Mouse (Mus musculus): ENCODE data around the gene Gm10563.

The Gm10563 gene

DNA sequence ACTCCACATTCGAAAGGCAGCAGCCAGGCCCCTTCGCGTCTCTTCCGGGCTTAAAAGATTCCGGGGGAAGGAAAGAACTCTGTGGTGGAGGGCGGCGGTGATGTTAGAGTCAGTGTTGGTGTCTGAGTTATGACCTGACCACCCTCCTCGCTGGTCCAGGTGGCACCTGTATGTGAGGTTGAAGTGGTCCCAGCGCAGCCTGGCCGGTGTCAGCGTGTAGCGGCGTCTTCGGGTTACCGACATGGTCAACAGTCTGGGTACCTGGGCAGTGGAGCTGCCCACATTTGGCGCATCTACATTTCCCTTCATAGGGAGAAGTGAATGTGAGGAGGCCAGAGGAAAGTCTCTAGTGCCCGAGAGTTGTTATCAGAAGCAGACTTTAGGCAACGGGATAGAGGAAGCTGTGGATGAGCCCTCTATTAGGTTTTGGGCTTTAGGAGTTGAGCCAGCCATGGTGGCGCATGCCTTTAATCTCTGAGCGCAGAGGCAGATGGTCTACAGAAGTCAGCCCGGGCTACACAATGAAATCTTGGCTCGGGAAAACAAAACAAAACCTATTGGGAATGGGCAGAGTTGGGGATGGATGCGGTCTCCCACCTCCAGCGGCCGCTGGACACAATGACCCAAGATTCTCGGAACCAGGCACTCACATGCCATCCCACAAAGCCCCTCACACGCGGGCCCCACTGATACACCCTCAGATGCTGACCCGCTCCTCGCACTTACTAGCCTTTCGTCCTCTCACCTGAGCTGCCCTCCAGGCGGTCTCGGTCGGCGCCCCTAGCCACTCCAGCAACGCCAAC, 7.3 kb upstream of the Gm10563 start:
- DNase-seq (ENCODE audit: low spot score), result no peak

DNA sequence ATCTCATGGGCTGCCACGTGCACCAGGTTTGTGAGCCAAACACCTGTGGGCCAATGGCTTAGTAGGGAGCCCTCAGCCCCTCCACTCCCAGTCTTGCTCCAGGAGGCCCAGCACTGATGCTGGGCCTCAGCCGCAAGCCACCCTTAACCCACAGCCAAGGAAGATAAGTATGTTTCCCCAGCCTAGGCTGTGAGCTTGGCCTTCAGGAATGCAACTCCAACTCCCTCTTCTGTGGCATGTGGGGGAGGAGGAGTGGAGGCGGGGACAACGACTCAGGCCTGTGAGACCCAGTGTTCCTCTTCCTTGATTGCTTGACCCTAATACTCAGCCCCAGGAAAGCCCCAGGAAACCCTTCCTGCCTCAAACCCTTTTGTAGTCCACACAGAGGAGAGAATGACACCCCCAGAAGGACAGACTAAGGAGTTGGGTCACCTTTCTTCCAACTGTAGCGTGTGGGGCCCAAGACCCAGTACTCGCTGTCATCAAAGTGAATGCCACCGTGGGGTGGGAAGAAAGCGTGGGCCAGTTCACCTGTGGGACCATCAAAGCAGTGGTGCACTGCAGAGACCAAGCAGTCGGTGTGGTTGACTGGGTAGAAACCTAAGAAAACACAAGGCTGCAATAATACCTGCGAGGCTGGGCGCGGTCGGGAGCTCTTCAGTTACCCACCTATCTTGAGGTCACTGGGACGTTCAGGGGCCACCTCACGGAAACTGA, 6.5 kb upstream of the Gm10563 start:
- no peak for DNase-seq (ENCODE audit: low spot score)

DNA sequence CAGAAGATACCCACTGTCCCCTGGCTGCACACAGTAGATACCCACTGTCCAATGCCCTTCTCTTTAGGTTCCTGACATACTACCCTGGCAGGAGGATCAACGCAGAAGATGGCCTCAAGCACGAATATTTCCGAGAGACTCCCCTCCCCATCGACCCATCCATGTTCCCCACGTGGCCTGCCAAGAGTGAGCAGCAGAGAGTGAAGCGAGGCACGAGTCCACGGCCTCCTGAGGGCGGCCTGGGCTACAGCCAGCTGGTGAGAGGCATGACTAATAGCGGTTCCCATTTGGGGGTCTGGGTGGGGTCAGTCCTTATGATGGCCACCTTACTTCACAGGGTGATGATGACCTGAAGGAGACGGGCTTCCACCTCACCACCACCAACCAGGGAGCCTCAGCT, 4.1 kb upstream of the Gm10563 start:
- DNase-seq (ENCODE audit: low spot score), result no peak

DNA sequence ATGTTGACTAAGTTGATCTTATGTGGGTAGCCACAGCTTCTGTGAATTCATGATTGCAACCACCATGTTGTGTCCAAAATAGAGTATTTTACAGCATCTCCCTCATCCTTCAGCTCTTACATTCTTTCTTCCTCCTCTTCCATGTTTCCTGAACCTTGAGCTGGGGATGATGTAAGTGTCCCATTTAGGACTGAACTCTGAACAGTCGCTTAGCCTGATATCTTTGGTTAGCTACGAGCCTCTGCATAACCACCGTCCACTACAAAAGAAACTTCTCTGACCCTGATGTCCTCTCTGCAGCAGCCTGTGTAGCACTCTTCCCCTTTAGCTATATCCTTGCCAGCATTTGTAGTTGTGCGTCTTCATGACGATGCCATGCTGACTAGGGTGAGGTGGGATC, 513 bp upstream of the Gm10563 start:
- no peak for DNase-seq (ENCODE audit: low spot score)

DNA sequence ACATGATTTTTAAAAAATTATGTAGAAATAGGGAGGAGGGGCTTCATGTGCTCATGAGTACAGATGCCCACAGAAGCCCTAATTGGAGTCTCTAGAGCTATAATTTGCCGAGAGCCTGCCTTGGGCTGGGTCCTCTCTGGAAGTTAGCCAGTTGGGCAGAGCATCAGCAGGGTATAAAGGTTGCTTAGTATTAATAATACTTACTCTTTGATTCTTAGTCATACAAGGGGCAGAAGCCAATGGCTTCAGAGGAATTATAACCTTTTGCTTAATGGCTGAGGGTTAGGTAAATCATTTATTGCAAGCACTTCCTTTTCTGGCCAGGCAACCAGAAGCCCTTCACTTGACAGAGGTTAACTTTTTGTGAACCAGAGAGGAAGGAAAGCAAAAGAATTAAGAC, 1.7 kb downstream of the Gm10563 start:
- no peak for DNase-seq (ENCODE audit: low spot score)

DNA sequence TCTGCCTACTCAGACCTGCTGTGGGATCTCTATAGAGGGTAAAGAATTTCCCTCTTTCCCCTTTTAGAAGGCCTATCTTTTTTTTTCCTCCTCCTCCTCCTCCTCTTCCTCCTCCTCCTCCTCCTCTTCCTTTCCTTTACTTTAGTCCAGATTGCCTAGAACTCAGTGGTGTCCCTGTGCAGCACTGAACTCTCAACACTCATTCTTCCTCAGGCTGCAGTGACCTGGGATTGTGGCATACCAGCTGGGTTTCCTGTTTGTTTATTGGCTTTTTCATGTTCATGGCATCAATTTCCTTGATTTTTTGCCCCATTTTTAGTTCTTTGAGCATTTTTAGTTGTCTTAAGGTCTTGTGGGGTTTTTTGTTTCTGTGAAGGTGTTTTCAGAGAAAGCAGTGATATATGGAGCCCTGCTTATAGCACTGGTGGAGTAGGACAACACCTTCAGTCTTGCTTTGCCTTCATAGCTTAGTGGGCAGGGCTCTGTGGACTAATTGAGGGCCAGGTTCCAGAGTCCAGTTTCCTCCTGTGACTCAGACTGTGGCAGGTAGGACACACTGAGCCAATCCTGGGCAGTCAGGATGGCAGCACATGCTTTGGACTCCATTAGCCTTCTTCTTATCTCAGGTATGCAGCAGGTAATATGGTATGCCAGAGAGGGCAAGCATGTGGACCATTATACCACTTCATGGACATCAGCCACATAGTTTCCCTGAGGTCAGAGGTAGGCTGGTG, 9.3 kb downstream of the Gm10563 start:
- DNase-seq (ENCODE audit: low spot score), result no peak

GRCm38 (mm10) chr4:155630267-155630666, 14.9 kb downstream of the Gm10563 start:
- DNase-seq (ENCODE audit: low spot score), result no peak

DNA sequence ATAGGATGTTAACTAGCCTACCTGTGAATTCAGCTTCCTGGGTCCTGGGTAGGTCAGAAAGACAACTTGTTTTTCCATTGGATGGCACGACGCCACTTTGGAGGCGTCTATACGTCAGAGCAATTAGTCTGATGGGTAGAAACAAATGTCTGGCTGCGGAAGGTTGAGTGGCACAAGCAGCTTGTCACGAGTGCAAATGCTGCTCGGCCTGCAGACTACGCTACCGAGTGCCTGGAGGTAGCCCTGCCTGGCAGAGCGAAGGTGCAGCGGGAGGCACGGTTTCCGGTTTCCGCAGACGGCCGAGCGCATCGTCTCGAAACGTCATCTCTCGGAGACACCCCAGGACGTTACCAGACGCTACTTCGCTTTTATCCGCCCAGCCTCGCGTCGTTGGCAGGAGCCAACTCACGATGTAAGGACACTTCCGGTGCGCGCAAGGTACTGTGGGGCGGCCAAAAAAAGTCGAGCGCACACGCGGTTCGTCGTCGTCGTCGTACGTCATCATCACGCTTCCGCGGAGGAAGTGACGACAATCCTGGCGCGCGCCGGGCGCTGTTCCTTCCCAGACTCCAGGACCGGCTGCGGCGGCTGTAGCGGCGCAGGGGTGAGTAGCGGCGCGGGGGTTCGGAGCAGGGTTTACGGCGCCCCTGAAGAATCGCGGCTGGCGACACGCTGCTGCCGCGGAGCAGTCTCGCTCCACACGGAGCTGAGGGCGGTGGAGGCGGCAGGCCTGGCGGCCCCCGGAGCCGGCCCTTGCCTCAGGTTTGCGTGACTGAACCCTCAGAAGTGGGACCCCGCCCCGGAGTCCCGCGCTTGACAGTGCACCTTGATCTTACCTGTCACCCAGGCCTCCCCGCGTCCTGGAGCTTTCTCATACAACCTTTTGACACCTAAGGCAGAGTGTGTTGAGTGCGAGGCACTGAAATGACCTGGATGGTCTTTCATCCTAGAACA, 20.6 kb downstream of the Gm10563 start, which contains the start of gene Cdk11b:
Gene Cdk11b (plus strand): TSS at position 517 of the 954 bp plus-strand sequence.
- peak; percentile 91 for DNase-seq (ENCODE audit: low spot score)

DNA sequence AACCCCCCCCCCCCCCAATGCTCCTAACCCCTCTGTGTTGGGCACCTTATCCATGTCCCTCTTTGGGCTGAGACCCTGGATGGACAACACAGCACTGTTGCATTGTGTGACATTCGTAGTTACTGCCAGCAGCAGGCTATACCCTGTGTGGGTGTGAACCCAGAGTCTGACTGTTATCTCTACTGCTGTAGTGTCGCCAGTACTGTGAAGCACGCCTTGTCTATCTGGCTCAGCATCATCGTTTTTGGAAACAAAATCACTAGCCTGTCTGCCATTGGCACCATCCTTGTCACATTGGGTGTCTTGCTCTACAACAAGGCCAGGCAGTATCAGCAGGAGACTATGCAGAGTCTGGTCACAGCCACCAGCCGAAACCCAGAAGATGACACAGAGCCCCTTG, 26.9 kb downstream of the Gm10563 start:
- DNase-seq (ENCODE audit: low spot score), result no peak

- no peak for DNase-seq (ENCODE audit: low spot score)
Measured at GRCm38 (mm10) chr4:155613264-155613663, 31.9 kb downstream of the Gm10563 start.

DNA sequence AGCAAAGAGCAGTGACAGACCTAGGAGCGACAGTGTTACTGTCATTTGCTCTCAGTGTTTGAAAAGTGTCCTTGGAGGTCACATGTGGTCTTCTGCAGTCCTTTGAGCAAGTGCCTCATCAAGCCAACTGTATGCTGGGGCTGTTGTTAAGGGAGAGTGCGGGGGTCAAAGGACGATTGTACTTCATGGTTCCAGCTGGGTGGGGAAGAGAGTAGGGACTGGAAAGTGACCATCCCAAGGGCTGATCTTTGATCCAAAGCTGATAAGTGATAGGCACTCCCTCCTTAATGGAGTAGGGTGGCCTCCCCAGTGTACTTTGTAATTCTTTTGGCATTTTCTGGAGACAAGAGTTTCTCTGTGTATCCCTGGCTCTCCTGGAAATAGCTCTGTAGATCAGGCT, 33.3 kb downstream of the Gm10563 start:
- DNase-seq (ENCODE audit: low spot score), result no peak

DNA sequence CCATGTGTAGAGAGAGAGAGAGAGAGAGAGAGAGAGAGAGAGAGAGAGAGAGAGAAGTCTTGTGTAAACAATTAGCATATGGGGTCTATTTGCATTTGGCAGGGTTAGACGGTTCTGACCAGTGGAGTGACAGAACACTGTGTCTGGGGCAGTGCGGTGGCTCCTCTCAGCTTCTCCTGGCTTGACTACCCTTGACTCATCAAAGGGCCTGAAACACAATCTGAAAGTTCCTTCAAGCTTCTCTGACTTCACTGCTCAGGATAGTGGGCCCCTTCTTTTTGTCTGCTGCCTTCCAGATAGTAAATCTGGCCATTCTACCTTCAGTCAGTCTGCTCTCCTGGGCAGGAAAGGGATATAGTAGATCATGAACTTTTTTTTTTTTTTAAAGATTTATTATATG, 38.4 kb downstream of the Gm10563 start:
- DNase-seq (ENCODE audit: low spot score), result no peak

- no peak for DNase-seq (ENCODE audit: low spot score)
Measured at GRCm38 (mm10) chr4:155605132-155605531, 40.1 kb downstream of the Gm10563 start.

GRCm38 (mm10) chr4:155603801-155604200, 41.4 kb downstream of the Gm10563 start:
- DNase-seq (ENCODE audit: low spot score), result no peak

GRCm38 (mm10) chr4:155602753-155603152, 42.5 kb downstream of the Gm10563 start:
- no peak for DNase-seq (ENCODE audit: low spot score)

DNA sequence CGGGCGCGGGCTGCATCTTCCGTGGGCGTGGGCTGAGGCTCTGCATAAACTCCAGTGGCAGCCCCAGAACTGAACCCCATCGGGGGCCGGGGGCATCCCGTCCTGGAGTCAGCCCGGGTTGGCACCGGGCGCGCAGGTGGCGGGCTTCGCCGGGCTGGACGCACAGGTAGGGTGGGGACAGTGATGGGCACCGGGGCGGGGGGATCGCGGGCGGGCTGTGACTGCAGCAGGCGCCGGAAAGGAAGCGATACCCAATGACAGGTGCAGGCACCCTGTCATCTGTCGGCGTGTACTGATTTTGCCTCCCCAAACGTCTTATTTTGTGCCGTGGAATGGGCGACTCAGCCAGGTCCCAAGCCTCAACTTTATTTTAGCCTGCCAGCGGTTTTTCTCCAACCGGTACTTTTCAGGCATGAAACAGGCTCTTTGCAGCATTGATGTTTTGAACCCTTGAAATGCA, 43.2 kb downstream of the Gm10563 start:
- DNase-seq (ENCODE audit: low spot score), result no peak

DNA sequence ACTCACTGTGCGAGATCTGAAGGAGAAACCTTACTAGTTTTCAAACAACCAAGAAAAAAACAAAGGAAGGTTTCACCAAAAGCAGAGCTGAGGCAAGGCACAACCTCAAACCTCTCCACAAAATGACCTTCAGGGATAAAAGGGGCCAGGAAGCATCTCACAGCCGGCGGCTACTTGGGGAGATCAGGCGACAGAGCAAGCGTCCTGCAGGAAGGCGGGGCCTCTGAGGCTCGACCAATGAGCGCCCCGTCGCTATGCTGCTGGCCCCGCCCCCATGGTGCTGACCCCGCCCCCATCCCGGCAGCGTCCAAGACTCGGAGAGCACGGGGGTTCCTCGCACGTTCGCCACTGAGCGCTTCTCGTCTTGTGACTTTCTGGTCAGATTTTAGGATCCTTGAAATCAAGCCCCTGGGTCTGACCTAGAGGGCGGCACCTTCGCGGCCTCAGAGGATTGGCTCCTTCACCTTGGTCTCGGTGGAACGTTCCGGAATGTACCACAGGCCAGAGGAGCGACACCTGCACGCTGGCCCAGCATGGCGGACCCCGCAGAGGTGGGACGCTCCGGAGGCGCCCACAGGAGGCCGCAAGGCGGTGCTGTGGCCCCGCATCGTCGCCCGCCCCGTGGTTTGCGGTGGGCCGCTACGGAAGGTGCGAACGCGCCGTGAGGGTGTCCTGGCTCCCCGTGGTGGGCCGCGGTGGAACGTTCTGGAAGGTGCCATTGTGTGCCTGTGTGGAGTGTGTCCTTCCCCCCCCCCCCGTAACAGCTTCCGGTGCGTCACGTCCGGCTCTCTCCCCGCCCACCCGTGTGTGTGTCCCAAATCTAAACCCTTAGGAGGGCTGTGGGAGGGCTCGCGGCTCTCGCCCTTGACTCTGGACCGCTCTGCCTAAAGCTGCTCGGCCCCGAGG, 43.9 kb downstream of the Gm10563 start, which contains the start of gene Slc35e2:
Gene Slc35e2 (plus strand): TSS at position 326 of the 906 bp plus-strand sequence.
- peak; percentile 97 for DNase-seq (ENCODE audit: low spot score)

- no peak for DNase-seq (ENCODE audit: low spot score)
Measured at GRCm38 (mm10) chr4:155599901-155600825, 45.0 kb downstream of the Gm10563 start.

DNA sequence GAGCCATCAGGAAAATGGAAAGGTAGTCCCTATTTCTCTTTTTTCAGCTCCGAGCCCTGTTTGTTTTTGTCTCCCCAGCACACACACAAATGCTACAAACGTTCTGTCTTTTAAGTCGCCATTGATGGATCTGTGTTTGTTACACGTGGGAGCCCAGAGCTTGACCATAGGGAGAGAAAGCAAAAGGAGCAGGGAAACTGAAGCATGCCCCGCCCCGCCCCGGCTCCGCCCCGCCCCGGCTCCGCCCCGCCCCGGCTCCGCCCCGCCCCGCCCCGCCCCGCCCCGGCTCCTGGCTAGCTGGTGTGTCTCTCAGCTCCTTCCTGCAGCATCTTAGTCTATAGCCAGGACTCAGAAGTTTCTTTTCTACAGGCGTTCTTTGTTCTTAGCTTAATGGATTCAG, 46.7 kb downstream of the Gm10563 start:
- DNase-seq (ENCODE audit: low spot score), result no peak
